Mouse (Mus musculus): ENCODE measurements around the gene Preb. TPM values are rescaled to one million over a fixed set of nuclear protein-coding genes. Genes with fewer than 3 reads are reported as not detected.

The Preb gene
- total RNA-seq, 2 experiments from 2014 or later, result 39.1 to 117 TPM

- no peak for ATAC-seq (replicated peaks; ENCODE audit: low FRiP score, low TSS enrichment, poor library complexity, severe bottlenecking)
Observed at GRCm38 (mm10) chr5:30959198-30959854, 835 bp downstream of the Preb start.

DNA sequence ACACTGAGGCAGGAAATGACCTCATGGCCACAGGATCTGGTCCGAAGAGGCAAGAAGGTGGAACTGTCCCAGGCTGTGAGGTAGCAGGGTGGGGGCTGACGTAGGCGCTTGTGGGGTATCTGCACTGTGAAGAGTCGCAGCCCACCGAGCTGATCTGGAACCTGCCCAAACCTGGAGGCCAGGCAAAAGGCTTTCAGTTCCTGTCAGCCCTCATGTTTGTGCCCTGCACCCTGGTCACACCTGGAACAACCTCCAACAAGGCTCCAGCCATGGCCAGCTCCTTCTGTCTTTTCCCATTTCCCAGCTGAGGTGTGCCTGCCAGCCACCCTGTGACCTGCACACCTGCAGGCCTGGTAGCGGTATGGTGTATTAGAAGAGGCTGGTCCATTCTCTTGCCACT, 2.3 kb downstream of the Preb start:
- ATAC-seq (replicated peaks; ENCODE audit: low FRiP score, low TSS enrichment, poor library complexity, severe bottlenecking), result no peak

DNA sequence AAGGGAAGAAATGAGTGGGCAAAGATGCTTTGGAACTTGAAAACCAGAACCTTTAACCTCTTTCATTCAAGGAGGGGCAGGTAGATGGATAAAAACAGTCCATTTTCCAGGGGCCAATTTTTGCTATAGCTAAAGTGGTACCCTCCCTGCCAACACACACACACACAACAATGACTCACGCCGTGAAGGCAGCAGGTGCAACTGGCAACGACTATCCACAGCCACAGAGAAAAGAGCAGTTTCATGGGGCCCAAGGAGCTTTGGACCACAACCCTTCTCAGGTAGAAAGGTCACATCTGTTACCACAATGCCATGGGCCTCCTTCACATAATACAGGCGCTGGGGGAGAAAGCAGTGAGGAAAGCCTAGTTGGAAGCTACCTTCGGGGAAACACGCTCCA, 4.4 kb downstream of the Preb start:
- no peak for ATAC-seq (replicated peaks; ENCODE audit: low FRiP score, low TSS enrichment, poor library complexity, severe bottlenecking)

DNA sequence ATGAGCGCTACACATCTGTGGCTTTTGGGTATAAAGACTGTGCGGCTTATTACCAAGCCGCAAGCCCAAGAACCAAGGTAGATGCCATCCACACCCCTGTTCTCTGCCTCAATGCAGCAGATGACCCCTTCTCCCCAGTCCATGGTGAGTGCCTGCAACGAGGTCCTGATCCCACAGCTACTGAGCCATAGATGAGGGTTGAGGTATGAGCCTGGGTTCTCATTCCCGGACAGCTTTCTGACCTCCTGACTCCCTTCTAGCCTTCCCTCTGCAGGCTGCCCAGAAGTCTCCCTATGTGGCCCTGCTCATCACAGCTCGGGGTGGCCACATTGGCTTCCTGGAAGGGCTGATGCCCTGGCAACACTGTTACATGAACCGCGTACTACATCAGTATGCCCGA, 5.6 kb downstream of the Preb start:
- no peak for ATAC-seq (replicated peaks; ENCODE audit: low FRiP score, low TSS enrichment, poor library complexity, severe bottlenecking)

- ATAC-seq (replicated peaks; ENCODE audit: low FRiP score, low TSS enrichment, poor library complexity, severe bottlenecking), result no peak
Observed at GRCm38 (mm10) chr5:30954065-30954464, 6.1 kb downstream of the Preb start.

- no peak for ATAC-seq (replicated peaks; ENCODE audit: low FRiP score, low TSS enrichment, poor library complexity, severe bottlenecking)
Observed at GRCm38 (mm10) chr5:30952551-30952950, 7.6 kb downstream of the Preb start.

- no peak for ATAC-seq (replicated peaks; ENCODE audit: low FRiP score, low TSS enrichment, poor library complexity, severe bottlenecking)
Observed at GRCm38 (mm10) chr5:30951706-30952105, 8.5 kb downstream of the Preb start.

- ATAC-seq (replicated peaks; ENCODE audit: low FRiP score, low TSS enrichment, poor library complexity, severe bottlenecking), result no peak
Observed at GRCm38 (mm10) chr5:30950922-30951321, 9.2 kb downstream of the Preb start.

- no peak for ATAC-seq (replicated peaks; ENCODE audit: low FRiP score, low TSS enrichment, poor library complexity, severe bottlenecking)
Observed at GRCm38 (mm10) chr5:30950451-30950850, 9.7 kb downstream of the Preb start.

- ATAC-seq (replicated peaks; ENCODE audit: low FRiP score, low TSS enrichment, poor library complexity, severe bottlenecking), result peak; percentile 79
Observed at GRCm38 (mm10) chr5:30949654-30950326, 10.4 kb downstream of the Preb start.

GRCm38 (mm10) chr5:30948620-30949019, 11.5 kb downstream of the Preb start:
- ATAC-seq (replicated peaks; ENCODE audit: low FRiP score, low TSS enrichment, poor library complexity, severe bottlenecking), result no peak

GRCm38 (mm10) chr5:30944956-30945781, 15.0 kb downstream of the Preb start, which contains the start of gene Cgref1:
Cgref1 (minus strand) TSS chr5:30945591.
- peak; percentile 35 for ATAC-seq (replicated peaks; ENCODE audit: low FRiP score, low TSS enrichment, poor library complexity, severe bottlenecking)

DNA sequence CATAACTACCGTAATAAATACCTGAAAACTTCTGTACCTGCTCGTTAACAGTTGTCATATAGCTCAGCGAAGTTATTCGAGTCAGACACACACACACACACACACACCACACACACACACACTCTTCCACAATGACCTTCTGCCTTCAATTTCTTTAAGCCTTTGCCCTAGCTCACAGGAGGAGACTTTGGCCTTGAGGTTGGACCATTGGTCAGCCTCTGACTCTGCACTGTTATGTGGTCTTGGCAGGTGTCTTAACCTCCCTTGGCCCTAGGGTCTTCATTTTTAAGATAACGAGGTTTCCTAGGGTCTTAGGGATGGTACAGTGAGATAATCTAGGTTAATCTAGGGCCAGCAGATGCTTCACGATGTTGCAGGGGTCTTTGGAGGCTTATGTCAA, 15.8 kb downstream of the Preb start:
- no peak for ATAC-seq (replicated peaks; ENCODE audit: low FRiP score, low TSS enrichment, poor library complexity, severe bottlenecking)

DNA sequence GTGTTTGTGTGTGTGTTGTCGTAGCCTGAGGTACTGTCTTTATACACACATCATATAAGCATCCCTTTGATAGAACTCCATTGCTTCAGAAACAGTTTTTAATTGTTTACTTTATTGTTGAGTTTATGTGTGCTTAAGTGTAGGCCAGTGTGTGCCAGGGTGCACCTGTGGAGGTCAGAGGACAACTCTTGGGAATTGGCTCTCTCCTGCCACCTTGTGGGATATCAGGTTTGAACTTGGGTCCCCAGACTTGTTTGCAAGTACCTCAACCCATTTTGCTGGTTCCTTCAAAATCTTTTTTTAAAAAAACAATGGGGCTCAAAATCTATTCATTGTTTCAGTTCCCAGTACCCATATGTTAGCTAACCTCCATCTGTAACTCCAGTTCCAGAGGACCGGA, 17.2 kb downstream of the Preb start:
- ATAC-seq (replicated peaks; ENCODE audit: low FRiP score, low TSS enrichment, poor library complexity, severe bottlenecking), result no peak

GRCm38 (mm10) chr5:30934725-30935461, 25.3 kb downstream of the Preb start:
- no peak for ATAC-seq (replicated peaks; ENCODE audit: low FRiP score, low TSS enrichment, poor library complexity, severe bottlenecking)

- ATAC-seq (replicated peaks; ENCODE audit: low FRiP score, low TSS enrichment, poor library complexity, severe bottlenecking), result no peak
Observed at GRCm38 (mm10) chr5:30933705-30934104, 26.5 kb downstream of the Preb start.

- ATAC-seq (replicated peaks; ENCODE audit: low FRiP score, low TSS enrichment, poor library complexity, severe bottlenecking), result no peak
Observed at GRCm38 (mm10) chr5:30931378-30931777, 28.8 kb downstream of the Preb start.

GRCm38 (mm10) chr5:30930846-30931245, 29.3 kb downstream of the Preb start:
- ATAC-seq (replicated peaks; ENCODE audit: low FRiP score, low TSS enrichment, poor library complexity, severe bottlenecking), result no peak

DNA sequence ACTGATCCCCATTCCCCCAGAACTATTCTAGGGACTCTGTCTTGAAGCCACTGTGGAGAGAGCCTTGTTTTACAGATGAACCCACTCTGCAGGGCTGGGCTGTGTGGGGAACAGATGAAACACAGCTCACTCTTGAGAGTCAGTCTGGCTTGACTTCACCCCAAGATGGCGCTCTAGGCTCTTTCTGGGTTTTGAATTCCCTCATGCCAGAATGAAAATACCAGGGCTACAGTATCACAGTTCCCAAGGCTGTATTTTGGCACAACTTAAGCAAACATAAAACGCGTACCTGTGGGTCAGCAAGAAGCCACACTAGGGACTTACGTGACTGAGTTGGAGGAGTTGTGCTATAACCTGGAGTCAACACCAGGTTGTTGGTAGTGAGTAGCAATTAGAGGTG, 30.0 kb downstream of the Preb start:
- ATAC-seq (replicated peaks; ENCODE audit: low FRiP score, low TSS enrichment, poor library complexity, severe bottlenecking), result peak; percentile 64; the same call in 1 of the 2 replicates

Data from megakaryocyte-erythroid progenitor cell, adult 5-6 weeks (primary cell).